Mouse (Mus musculus) cerebellum, adult 2 months (tissue): ENCODE data around the gene Nfkbil1.

Source experiments
- CTCF ChIP-seq: fragments of 200-500 bp; IDR thresholded peaks from 2 replicates; pipeline ENCODE4 v1.5.1; 2011; ENCODE audit warnings: low read depth, mild to moderate bottlenecking, control low read depth, low read length, moderate library complexity, borderline replicate concordance; ENCODE audit not compliant: insufficient read depth
- POLR2A ChIP-seq: fragments of 200-500 bp; IDR thresholded peaks from 2 replicates; pipeline ENCODE4 v1.6.1; 2011; ENCODE audit warnings: low read length, control low read depth, borderline replicate concordance; ENCODE audit not compliant: insufficient read depth

DNA sequence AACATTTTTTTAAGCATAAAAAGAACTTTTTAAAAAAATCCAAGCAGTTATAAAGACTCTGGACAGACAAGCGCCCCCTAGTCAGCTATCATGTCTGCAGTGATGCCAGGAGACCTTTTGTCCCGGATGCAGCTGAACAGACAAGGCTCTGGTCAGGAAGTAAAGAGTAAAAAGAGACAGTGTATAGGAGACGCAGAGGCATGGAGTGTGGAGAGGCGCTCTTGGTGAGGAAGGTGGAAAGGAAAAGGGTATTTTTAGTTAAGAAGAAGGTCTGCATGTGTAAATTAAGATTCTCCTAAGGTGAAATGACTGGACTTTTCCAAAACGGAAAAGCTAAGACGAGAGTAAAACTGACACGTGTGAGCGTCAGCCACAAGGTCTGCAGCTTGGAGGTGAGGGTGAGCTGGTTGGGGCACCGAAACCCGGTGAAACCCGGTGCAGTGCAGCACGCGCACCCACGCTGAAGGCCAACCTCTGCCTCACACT lies 9.0 kb downstream of the Nfkbil1 start:
- TF ChIP-seq POLR2A (no peak), CTCF (no peak)
